Mouse (Mus musculus): ENCODE measurements around the gene Veph1.

Veph1 gene

DNA sequence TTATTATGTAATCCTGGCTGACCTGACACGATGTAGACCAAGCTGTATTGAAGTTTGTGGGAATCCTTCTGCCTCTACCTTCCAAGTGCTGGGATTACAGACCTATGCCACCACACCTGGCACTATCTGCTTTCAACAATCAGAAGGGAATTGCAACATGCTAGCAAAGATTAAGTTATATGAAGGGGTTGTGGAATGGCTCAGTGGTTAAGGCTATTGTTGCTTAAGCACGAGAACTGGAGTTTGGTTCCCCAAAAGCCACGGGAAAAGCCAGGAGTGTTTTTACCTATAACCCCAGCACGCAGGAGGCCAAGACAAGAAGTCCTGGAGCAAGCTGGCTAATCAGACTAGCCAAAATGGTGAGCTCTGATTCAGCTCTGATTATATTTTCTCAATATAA, 291.6 kb downstream of the Veph1 start:
- no peak for DNase-seq

DNA sequence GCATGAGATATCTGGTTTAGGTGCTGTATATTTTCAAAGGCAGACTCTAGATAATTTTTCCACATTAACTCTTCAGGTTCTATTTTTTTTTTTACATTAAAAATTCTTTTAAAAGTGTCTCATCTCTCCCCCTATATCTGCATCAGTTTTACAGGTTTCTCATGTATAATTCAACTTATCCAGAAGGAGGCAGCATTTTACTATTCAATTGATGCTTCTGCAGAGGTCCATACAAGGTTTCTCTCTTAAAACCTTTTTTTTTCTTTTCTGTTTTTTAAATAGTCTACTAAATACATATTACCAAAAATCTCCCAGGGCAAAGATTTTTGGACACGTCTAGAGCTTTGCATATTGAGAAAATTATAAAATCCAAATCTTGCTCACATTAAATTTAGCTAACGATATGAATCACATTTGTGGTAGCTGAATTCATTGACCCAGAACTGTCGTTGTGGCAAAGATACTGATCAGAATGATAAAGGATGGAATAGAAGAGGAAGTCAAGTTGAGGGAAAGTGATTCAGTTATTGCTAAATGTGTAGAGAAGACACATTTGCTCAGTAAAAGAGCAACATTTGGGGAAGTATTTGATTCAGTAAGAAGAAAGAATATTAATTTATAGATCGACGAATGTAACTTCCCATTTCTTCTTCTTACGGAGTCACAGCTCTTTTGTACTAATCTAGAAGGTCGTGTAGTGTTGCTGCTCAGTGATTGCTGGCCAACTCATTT, 292.3 kb downstream of the Veph1 start:
- DNase-seq: no peak
